In the genomic region with DNA sequence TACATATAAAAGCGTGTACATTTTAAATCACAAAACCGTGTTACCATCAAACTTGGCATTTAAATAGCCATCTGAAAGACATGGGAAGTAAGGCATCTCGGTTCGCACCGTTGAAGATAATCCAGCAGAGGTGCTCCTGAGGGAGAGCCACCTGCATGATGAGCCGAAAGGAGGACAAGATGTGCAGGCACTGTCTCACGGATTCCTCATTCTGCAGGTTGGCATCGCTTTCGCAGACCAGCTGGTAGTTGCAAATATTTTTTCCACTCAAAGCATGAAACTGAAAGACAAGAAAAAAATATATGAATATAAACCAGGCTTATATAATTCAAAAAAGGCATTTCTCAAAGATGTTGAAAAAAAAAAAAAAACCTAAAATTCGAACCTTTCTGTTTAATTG, we compare ENCODE assay signal across 17 mouse cellular contexts. TPM values are rescaled to one million over a fixed set of nuclear protein-coding genes. Genes with fewer than 3 reads are reported as not detected.
"Had no signal": no experiment of that assay in that cellular context is flagged by ENCODE, and none has a peak within 500 bp of the region (broad histone marks: within the 10 kb centered on the region; RNA-seq: fewer than 3 reads in every experiment).

No protein-coding gene starts in this region.

- H3K9me3 ChIP-seq: kidney, embryonic 15.5 days; limb, embryonic 12.5 days; liver, embryonic 13.5 days; lung, embryonic 15.5 days; megakaryocyte, embryonic 14.5 days; midbrain, embryonic 12.5 days; neural tube, embryonic 13.5 days had no signal

- ATAC-seq: intestine, embryonic 16.5 days; liver, postnatal 0 days; midbrain, embryonic 16.5 days had no signal

- H3K4me3 ChIP-seq: kidney, embryonic 15.5 days; limb, embryonic 12.5 days; liver, embryonic 13.5 days; lung, embryonic 15.5 days; megakaryocyte, embryonic 14.5 days; midbrain, embryonic 12.5 days; neural tube, embryonic 13.5 days had no signal

- DNase-seq: kidney, adult 2 months; kidney, postnatal 25 days; liver; liver, embryonic 13.5 days; liver, postnatal 0 days; lung, postnatal 14 days; retina, postnatal 1 day; thymus, postnatal 4 days had no signal

- H3K27me3 ChIP-seq: kidney, embryonic 15.5 days; limb, embryonic 12.5 days; liver, embryonic 13.5 days; lung, embryonic 15.5 days; megakaryocyte, embryonic 14.5 days; midbrain, embryonic 12.5 days; neural tube, embryonic 13.5 days had no signal

- H3K4me1 ChIP-seq: limb, embryonic 12.5 days; lung, embryonic 15.5 days; midbrain, embryonic 12.5 days; neural tube, embryonic 13.5 days had no signal

- H3K9ac ChIP-seq: kidney, embryonic 15.5 days; limb, embryonic 12.5 days; liver, embryonic 13.5 days; liver, postnatal 0 days; lung, embryonic 15.5 days; midbrain, embryonic 12.5 days; neural tube, embryonic 13.5 days had no signal

- H3K27ac ChIP-seq: kidney, embryonic 15.5 days; limb, embryonic 12.5 days; liver, embryonic 13.5 days; lung, embryonic 15.5 days; macrophage; midbrain, embryonic 12.5 days; neural tube, embryonic 13.5 days had no signal

- H3K36me3 ChIP-seq: kidney, embryonic 15.5 days; limb, embryonic 12.5 days; liver, embryonic 13.5 days; lung, embryonic 15.5 days; midbrain, embryonic 12.5 days; neural tube, embryonic 13.5 days had no signal

- H3K4me2 ChIP-seq: kidney, embryonic 15.5 days; limb, embryonic 12.5 days; liver, embryonic 13.5 days; lung, embryonic 15.5 days; midbrain, embryonic 12.5 days; neural tube, embryonic 13.5 days had no signal

RNA-seq across cellular contexts. Expression of a gene that starts 16.4 kb away (rescaled TPM):
- polyA plus RNA-seq: macrophage had no signal
